Mouse (Mus musculus) heart, postnatal 4 days (tissue): Measurements from ENCODE around the gene Bmp3. TPM values are rescaled to one million over a fixed set of nuclear protein-coding genes. Genes with fewer than 3 reads are reported as not detected.

Experiments used
- DNase-seq: peaks from one replicate; pipeline ENCODE4 v3.0.0; 2021
- total RNA-seq, 2 experiments: library from RNA; stranded (reverse); gene quantifications; 2 replicates each; pipeline ENCODE4 v1.2.3; 2021

The Bmp3 gene
- total RNA-seq, 2 experiments from 2014 or later, result 0.23 to 0.24 TPM

GRCm38 (mm10) chr5:98918716-98919115 is 64.5 kb downstream of the Bmp3 start:
- DNase-seq, result no peak

GRCm38 (mm10) chr5:98921608-98922007 is 67.4 kb downstream of the Bmp3 start:
- no peak for DNase-seq

GRCm38 (mm10) chr5:98922921-98923320 is 68.7 kb downstream of the Bmp3 start:
- no peak for DNase-seq

Other genes with a start within 250 kb of the Bmp3 start
- under 1 TPM in 1 of 2 experiments, not detected in 1; 0.12 TPM for gene Prkg2, start 182.9 kb downstream of the Bmp3 start, total RNA-seq